Mouse (Mus musculus) neural tube, postnatal 0 days (tissue): ENCODE data around the gene Rarres2. TPM values are rescaled to one million over a fixed set of nuclear protein-coding genes. Genes with fewer than 3 reads are reported as not detected.

Source experiments
- polyA plus RNA-seq: library from polyadenylated mRNA; unstranded; fragments of >200 nt; fragmentation: Nextera tagmentation; extraction: Ambion mirVana; gene quantifications from 2 replicates; pipeline ENCODE4 v1.2.1, GENCODE M21; 2015

The Rarres2 gene
- polyA plus RNA-seq = 21.1 and 23.0 TPM in 2 replicates

DNA sequence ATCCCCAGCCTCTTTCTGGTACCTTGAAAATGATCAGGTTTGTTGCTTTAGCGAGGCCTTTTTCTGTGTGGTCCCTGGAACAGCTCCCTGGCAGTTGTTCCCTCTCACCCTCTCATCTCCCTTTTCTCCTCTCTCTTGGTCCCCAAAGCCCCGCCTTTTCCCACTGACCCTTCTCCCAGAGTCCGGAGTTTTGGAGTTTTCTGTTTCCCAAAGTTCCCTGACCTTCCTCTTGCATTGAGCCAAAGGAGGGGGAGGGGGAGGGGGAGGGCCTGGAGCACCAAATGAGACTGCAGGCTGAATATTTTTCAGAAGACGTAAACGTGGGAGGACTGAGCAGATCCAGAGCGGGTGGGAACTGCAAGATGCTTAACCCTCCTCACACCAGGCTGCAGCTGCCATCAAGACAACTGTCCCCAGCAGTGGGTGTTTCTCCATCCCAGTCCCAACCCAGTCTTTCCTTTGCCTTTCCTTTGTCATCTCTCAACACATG is at the start of gene Rarres2:
Gene Rarres2, minus strand, starts transcription at position 218 of the 490 bp plus-strand sequence.

DNA sequence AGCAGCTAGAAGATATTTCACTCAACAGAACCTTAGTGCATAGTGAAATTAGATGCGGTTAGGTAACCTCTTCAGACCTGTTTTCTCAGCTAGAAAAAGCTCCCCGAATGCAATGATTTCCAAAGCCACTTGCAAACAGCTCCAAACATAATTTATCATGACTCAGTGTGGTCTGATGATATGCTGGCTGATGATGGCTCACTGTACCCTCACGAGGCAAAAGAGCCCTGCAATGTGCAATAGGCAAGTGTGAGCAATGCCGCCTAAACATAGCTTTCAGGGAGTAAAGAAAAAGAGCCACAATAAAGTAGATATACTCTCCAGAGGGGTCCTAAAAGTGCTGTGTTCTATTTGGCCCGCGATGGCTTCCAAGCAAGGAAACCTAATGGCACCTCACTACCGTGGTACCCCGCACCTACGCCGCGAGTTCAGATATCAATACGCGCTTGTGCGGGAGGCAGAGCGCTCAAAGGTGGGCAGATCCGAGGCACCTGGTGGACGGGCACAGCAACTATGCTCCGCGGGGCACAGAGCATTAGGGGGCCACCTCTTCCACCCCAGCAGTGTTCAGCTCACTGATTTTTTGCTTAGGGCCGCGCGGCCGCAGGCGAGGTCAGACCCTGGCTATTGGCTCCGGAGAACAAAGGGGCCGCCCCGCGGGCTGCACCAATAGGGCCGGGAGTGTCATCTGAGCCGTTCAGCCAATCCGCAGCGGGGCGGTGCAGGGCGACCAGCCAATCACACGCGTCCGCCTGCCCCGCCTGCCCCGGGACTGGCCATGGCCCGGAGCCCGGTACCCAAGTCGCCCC is 28.9 kb upstream of the Rarres2 start, which contains the start of gene Zfp775:
Gene Zfp775, plus strand, starts transcription at position 793 of the 809 bp plus-strand sequence.

DNA sequence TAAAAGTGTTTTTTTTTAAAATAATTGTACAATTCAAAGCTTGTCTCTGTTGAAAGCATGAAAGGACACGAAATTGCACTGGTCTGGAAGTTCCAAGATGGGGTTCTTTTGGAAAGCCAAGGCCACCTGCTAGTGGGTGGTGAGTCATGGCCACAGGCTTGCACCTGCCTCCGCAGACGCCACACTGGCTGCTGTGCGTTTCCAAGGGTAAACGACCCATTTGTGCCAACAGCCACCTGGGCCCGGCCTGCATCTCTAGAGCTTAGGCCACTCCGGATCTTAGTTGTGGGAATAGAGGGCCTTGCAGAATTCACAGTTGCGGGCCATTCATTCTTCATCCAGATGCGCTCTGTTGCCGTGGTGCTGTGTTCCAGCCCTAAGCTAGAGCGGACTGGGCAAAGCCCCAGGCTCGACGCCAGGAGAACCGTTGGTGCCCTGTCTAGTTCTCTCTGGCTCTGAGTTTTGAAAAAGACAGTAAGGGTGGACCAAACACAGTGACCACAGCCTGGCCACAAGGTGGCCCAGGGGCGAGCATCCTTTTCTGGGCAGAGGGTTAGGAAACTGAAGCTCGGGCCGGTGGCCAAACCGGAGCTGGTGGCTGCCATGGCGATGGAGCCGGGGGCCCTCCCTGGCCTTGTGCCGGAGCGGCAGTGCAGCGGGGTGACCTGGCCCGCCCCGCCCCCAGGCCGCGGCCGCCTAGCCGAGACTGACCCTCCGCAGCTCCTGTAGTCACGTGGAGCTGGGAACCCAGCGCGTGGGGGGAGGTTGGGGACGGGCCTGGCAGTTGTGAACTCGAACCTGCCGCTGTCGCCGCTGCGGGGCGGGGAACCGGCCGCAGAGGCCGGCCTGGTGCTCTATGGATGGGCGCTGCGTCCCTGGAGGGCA is 20.8 kb upstream of the Rarres2 start, which contains the start of the genes Repin1 and Gm44965:
Gene Repin1, plus strand, starts transcription at position 726 of the 885 bp plus-strand sequence.
Gene Gm44965, plus strand, starts transcription at position 784 of the 885 bp plus-strand sequence.

DNA sequence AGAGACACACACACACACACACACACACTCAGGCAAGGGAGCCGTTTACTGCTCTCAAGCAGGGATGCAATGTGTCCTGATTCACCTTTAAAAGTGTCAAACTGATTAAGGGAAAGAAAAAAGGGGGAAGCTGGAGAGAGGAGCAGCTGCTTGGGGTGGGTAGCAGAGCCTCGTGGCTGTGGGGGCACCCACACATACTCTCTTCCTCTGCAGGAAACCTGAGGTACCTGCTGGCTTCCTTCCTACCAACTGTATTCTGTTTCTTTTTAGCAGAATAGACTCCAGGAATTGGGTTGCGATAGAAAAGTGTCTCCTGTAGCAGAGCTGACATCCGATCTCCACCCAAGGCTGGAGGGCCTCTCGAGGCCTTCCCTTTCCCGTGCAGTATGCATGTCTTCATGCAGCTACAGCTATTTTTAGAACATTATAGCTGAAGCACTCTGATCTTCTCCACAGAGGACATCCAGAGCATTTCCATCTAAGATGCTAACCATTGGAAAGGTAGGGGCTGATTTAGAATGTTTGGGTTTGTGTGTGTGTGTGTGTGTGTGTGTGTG is 16.7 kb upstream of the Rarres2 start, which contains the start of gene Gm45021:
Gene Gm45021, plus strand, starts transcription at position 417 of the 557 bp plus-strand sequence.

GRCm38 (mm10) chr6:48554280-48555103 is 18.1 kb downstream of the Rarres2 start, which contains the start of gene Lrrc61:
TSS of gene Lrrc61 (plus strand) at chr6:48554796.

GRCm38 (mm10) chr6:48537105-48537954 is 35.3 kb downstream of the Rarres2 start, which contains the start of gene Atp6v0e2:
TSS of gene Atp6v0e2 (plus strand) at chr6:48537615.

Other genes with a start within 250 kb of the Rarres2 start
- gene Krba1, start 177.2 kb downstream of the Rarres2 start, polyA plus RNA-seq = 17.5 and 21.6 TPM in 2 replicates
- gene Zfp467, start 127.0 kb downstream of the Rarres2 start, polyA plus RNA-seq = 45.1 and 46.9 TPM in 2 replicates
- gene Sspo, start 124.6 kb downstream of the Rarres2 start, polyA plus RNA-seq = 0.17 and 0.27 TPM in 2 replicates
- 494 and 535 TPM in 2 replicates for gene Atp6v0e2, start 35.2 kb downstream of the Rarres2 start, polyA plus RNA-seq
- 15.0 and 15.1 TPM in 2 replicates for gene Lrrc61, start 18.0 kb downstream of the Rarres2 start, polyA plus RNA-seq
- gene Gm45021, start 16.8 kb upstream of the Rarres2 start, polyA plus RNA-seq = not detected in 2 replicates
- 33.1 and 38.6 TPM in 2 replicates for gene Repin1, start 21.1 kb upstream of the Rarres2 start, polyA plus RNA-seq
- not detected in 2 replicates for gene Gm44965, start 21.2 kb upstream of the Rarres2 start, polyA plus RNA-seq
- 7.1 and 7.3 TPM in 2 replicates for gene Zfp775, start 29.3 kb upstream of the Rarres2 start, polyA plus RNA-seq
- 38.7 and 38.8 TPM in 2 replicates for gene AI854703, start 54.0 kb upstream of the Rarres2 start, polyA plus RNA-seq
- 0.36 and 0.50 TPM in 2 replicates for gene Gimap8, start 74.4 kb upstream of the Rarres2 start, polyA plus RNA-seq
- gene Gimap9, start 103.3 kb upstream of the Rarres2 start, polyA plus RNA-seq = 1.0 and 1.2 TPM in 2 replicates
- 0.57 and 0.62 TPM in 2 replicates for gene Gimap4, start 111.8 kb upstream of the Rarres2 start, polyA plus RNA-seq
- gene Gimap6, start 135.4 kb upstream of the Rarres2 start, polyA plus RNA-seq = 5.7 and 6.9 TPM in 2 replicates
- gene Gm28053, start 145.8 kb upstream of the Rarres2 start, polyA plus RNA-seq = 0.68 TPM in 1 of 2 replicates, not detected in the other
- not detected in 2 replicates for gene Gimap7, start 145.8 kb upstream of the Rarres2 start, polyA plus RNA-seq
- 5.9 and 8.2 TPM in 2 replicates for gene Gimap1, start 166.3 kb upstream of the Rarres2 start, polyA plus RNA-seq
- gene Gimap5, start 173.4 kb upstream of the Rarres2 start, polyA plus RNA-seq = 1.7 and 2.2 TPM in 2 replicates
- not detected in 2 replicates for gene Gimap3, start 198.1 kb upstream of the Rarres2 start, polyA plus RNA-seq